Mouse (Mus musculus) heart, adult 2 months (tissue): ENCODE measurements around the gene Wdr1.

ENCODE experiments used
- CTCF ChIP-seq: fragments of 200-600 bp; IDR thresholded peaks from 2 replicates; pipeline ENCODE4 v1.8.1; 2022; ENCODE audit warnings: antibody characterized with exemption, mild to moderate bottlenecking, moderate library complexity
- POLR2A ChIP-seq: fragments of 200-500 bp; IDR thresholded peaks from 2 replicates; pipeline ENCODE4 v1.6.1; 2011; ENCODE audit warnings: mild to moderate bottlenecking, low read depth, low read length, control low read depth; ENCODE audit not compliant: insufficient read depth

DNA sequence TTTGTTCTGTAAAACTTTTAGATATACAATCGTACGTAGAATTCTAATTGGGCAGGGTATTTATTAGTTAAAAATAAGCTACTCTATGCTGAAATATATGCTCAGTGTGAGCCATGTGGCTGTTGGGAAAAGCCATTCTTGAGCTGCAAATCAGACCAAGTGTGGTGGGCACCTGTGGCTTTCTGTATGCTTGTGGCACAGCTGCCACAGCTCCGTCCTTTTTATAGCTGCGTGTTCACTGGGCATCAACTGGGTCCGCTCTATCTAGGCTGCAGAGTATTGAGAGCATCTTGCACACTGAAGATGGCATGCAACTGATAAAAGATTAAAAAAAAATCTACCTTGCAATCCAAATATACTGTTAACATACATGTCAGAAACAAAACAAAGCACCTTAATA is 40.0 kb downstream of the Wdr1 start:
- TF ChIP-seq CTCF (no peak), POLR2A (no peak)
